Mouse (Mus musculus): ENCODE data around the gene Sh3gl2. TPM values are rescaled to one million over a fixed set of nuclear protein-coding genes. Genes with fewer than 3 reads are reported as not detected.
A peak's percentile ranks its signal among the peaks of the same experiment; 100 is the strongest.

Sh3gl2 gene
- polyA plus RNA-seq, 1 experiment from 2014 or later = 68.1 TPM

DNA sequence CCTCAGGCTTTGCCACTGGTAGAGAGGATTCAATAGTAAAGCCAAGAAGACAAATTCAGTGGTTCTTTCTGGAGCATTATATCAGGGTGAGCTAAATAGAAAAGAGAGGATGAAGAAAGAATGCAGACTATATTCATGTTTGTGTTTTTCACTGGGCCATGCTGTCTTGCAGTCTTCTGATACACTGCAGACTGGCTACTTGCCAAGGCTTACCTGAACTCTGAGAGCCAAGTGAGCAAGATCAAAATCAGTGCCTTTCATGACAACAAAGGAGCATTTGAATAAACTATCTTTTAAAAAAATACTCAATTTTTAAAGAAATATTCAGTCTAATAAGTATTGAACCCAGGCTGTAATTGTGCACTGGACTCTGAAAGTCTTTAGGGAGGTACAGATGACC, 131.4 kb downstream of the Sh3gl2 start:
- ATAC-seq (ENCODE audit: low read depth) = no peak
- Histone ChIP-seq H3K4me3 (no peak overlapping the region), H3K36me3 (no peaks in the 10 kb centered on the region), H3K27ac (replicated peaks) (no peak overlapping the region), H3K27me3 (no peaks in the 10 kb centered on the region), H3K4me1 (replicated peaks) (no peaks in the 10 kb centered on the region), H3K9ac (no peak overlapping the region), H3K4me2 (no peak overlapping the region), H3K9me3 (no peaks in the 10 kb centered on the region)

DNA sequence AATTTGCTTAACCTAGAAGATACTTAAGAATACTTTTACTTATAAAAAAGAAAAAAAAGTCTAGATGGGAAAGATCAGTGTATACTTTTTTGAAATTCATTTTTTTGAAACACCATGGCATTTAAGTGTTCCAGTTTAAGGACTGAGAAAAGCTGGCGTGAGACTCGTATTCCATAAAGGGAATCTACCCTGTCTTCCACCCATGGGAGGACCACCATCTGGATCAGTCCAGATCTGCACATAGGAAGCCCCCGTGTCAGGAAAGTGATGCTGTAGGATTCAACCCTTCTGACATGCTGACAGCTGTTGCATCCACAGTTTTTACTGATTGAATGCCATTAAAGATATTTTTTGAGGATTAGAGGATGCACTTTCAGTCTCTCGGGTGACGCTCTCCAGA, 134.2 kb downstream of the Sh3gl2 start:
- H3K27ac ChIP-seq (replicated peaks) = no peak overlapping the region
- H3K27me3 ChIP-seq = no peaks in the 10 kb centered on the region
- H3K9me3 ChIP-seq = no peaks in the 10 kb centered on the region
- no peak for ATAC-seq (ENCODE audit: low read depth)
- H3K9ac ChIP-seq = no peak overlapping the region
- no peaks in the 10 kb centered on the region for H3K4me1 ChIP-seq (replicated peaks)
- no peaks in the 10 kb centered on the region for H3K36me3 ChIP-seq
- no peak overlapping the region for H3K4me2 ChIP-seq
- no peak overlapping the region for H3K4me3 ChIP-seq
- WGBS = 87% methylated on average over 5 of the region's 5 CpGs

DNA sequence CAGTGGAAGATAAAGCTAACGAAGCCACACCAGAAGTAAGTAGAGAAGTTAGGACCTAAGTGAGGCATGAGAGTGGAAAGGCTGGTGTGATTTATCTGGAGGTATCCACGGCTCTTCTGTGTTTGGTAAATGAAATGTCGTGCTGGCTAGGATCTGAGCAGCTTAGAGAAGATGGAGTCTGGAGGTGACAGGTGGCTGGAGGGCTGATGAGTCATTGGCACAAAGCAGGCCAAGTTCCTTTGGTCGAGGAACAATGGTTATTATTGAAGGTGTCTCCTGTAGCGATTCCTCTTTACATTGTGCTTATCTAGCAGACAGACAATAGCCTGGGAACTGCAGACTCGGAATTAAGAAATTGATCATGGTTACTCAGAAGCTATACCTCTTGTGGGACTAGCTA, 135.8 kb downstream of the Sh3gl2 start:
- no peak overlapping the region for H3K27ac ChIP-seq (replicated peaks)
- H3K4me1 ChIP-seq (replicated peaks) = no peaks in the 10 kb centered on the region
- 83% methylated on average over 6 of the region's 6 CpGs for WGBS
- no peak overlapping the region for H3K4me3 ChIP-seq
- no peaks in the 10 kb centered on the region for H3K36me3 ChIP-seq
- no peaks in the 10 kb centered on the region for H3K9me3 ChIP-seq
- no peak overlapping the region for H3K4me2 ChIP-seq
- no peaks in the 10 kb centered on the region for H3K27me3 ChIP-seq
- no peak for ATAC-seq (ENCODE audit: low read depth)
- H3K9ac ChIP-seq = no peak overlapping the region

DNA sequence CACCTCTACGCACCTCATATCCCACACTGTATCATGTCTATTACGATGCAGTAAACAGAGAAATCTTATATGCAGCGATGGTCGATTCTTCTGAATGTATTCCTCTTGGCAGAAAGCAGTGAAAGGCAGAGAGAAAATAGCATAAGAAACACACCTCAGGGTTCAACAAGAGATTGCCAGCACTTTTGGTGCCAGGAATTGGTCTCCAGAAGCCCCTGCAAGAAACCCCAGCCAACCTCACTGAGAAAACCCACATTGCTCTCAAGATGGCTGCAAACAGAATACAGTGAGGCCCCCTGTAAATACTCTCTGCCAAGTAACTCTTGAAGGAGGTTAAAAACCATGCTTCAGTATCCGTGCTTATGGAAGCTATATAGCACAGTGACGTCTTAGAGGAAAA, 141.0 kb downstream of the Sh3gl2 start:
- no peak overlapping the region for H3K9ac ChIP-seq
- H3K36me3 ChIP-seq = no peaks in the 10 kb centered on the region
- 87% methylated on average over 6 of the region's 6 CpGs for WGBS
- no peaks in the 10 kb centered on the region for H3K27me3 ChIP-seq
- ATAC-seq (ENCODE audit: low read depth) = no peak
- no peaks in the 10 kb centered on the region for H3K9me3 ChIP-seq
- no peak overlapping the region for H3K4me3 ChIP-seq
- no peak overlapping the region for H3K4me2 ChIP-seq
- H3K4me1 ChIP-seq (replicated peaks) = no peaks in the 10 kb centered on the region
- H3K27ac ChIP-seq (replicated peaks) = 0 out of 2 replicates have a peak overlapping the region, but pooled peaks have one; percentile 9

DNA sequence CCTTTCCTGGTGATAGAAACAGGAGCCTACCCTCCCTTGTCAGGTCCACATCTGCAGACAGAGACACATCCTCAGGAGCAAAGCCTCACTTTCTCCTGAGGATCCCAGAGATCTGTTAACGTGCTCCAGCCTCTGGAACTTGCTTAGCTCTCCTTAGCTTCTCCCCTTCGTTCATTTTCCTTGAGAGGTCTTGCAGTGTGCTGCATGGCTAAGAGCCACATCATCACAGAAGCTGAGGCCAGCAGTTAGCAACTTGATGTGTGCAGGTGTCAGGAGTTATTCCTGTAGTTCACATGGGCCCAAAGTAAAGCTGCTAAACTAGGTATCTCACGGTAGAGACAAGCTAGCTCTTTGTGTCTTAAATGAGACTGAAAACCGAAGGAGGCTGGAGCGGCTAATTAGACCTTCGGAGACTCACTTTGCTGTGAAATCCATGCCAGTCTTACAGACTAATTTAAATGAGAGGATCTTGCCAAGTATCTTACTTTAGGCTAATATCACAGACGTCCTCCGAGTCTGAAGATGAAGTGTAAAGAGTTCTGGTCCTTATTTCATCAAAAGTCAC, 143.2 kb downstream of the Sh3gl2 start:
- no peak overlapping the region for H3K9ac ChIP-seq
- no peaks in the 10 kb centered on the region for H3K9me3 ChIP-seq
- H3K27ac ChIP-seq (replicated peaks) = no peak overlapping the region
- no peak for ATAC-seq (ENCODE audit: low read depth)
- H3K36me3 ChIP-seq = no peaks in the 10 kb centered on the region
- WGBS = 84% methylated on average over 8 of the region's 8 CpGs
- no peaks in the 10 kb centered on the region for H3K27me3 ChIP-seq
- H3K4me1 ChIP-seq (replicated peaks) = no peaks in the 10 kb centered on the region
- no peak overlapping the region for H3K4me3 ChIP-seq
- H3K4me2 ChIP-seq = no peak overlapping the region

DNA sequence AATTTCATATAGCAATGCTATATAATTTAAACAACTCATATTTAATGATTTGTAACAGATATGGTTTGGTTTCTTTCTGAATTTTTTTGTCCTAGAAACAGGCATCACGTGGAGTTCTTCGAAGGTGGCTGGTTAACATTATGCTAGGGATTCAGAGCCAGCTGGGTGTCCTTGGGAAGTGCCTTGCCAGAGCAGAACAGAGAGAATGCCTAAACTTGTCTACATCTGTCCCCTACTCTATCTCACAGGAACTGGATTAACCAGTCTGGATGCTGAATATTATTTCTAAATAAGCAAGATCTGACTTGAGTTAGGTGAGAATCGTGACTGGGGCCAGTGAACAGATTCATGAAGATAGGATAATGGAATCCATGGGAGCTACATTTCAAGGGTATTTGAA, 157.7 kb downstream of the Sh3gl2 start:
- Histone ChIP-seq H3K27me3 (no peaks in the 10 kb centered on the region), H3K4me2 (no peak overlapping the region), H3K4me1 (replicated peaks) (no peaks in the 10 kb centered on the region; the same call in 1 of the 2 replicates), H3K27ac (replicated peaks) (no peak overlapping the region), H3K36me3 (no peaks in the 10 kb centered on the region), H3K4me3 (no peak overlapping the region), H3K9me3 (no peaks in the 10 kb centered on the region), H3K9ac (no peak overlapping the region)
- no peak for ATAC-seq (ENCODE audit: low read depth)
- 89% methylated on average over 3 of the region's 3 CpGs for WGBS

DNA sequence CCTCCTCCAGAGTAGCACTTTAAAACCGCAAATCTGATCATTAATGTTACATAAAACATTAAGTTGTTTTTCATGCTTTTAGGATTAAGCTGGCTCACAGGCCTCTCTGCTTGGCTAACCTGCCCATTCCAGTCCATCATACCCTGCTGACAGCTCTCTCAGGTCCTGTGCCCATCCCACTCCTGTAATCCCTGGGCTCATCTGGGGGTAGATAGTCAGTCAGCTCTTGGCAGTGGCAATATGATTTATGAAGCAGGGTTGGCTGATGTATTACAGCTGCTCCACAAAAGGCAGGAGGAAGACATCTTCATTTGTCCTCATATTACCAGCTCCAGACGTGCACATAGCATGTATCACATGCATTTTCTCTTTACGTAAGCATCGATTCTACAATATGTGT, 158.3 kb downstream of the Sh3gl2 start:
- H3K9ac ChIP-seq = no peak overlapping the region
- H3K4me3 ChIP-seq = no peak overlapping the region
- H3K27ac ChIP-seq (replicated peaks) = no peak overlapping the region
- no peaks in the 10 kb centered on the region for H3K9me3 ChIP-seq
- H3K4me1 ChIP-seq (replicated peaks) = no peaks in the 10 kb centered on the region; the same call in 1 of the 2 replicates
- no peaks in the 10 kb centered on the region for H3K36me3 ChIP-seq
- 86% methylated on average over 4 of the region's 4 CpGs for WGBS
- no peaks in the 10 kb centered on the region for H3K27me3 ChIP-seq
- H3K4me2 ChIP-seq = no peak overlapping the region
- ATAC-seq (ENCODE audit: low read depth) = no peak

DNA sequence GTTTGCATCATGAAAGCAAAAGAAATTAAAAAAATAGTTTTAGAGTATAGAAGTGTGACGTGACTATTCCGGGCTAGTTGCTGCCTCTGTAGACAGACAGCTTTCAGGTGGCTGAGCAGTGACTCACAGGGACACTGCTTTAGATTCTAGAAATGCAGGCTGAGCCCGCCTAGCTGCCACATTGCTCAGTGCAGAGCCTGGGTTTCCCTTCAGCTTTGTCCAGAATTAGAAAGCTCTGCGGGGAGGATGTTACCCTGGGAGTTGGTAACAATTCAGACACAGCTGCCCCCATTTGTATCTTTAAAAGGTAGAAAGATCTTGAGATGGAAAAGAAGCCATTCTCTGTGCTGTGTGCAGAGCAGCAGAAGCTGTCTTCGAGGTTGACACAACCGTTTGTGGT, 166.1 kb downstream of the Sh3gl2 start:
- no peak for ATAC-seq (ENCODE audit: low read depth)

DNA sequence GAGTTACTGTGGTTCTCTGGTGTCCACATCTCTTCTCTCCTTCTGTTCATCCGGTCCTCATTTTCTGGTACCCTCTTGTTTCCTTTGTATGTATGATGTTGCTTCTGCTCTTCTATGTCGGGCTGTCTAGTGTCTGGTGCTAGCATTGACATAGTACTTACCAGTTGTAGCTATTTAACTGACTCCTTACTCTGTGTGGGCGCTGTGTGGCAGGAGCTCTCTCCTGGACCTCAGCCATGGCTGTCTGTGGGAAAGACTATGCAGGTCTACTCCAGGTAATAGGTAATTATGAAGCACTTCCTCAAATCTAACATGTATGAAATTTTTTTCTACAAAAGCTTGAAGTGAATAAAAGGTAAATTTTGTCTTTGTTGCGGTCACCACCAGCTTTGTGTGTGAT, 169.9 kb downstream of the Sh3gl2 start:
- no peak overlapping the region for H3K4me3 ChIP-seq
- peaks cover 5% of the 10 kb centered on the region; the same call in 1 of the 2 replicates for H3K36me3 ChIP-seq
- no peak overlapping the region for H3K4me2 ChIP-seq
- no peaks in the 10 kb centered on the region for H3K9me3 ChIP-seq
- WGBS = 86% methylated on average over 4 of the region's 4 CpGs
- no peak overlapping the region for H3K27ac ChIP-seq (replicated peaks)
- no peak for ATAC-seq (ENCODE audit: low read depth)
- no peaks in the 10 kb centered on the region for H3K27me3 ChIP-seq
- H3K9ac ChIP-seq = no peak overlapping the region
- peaks cover 3% of the 10 kb centered on the region; the same call in 1 of the 2 replicates for H3K4me1 ChIP-seq (replicated peaks)

More for the DNA sequence above, 166.1 kb downstream of the Sh3gl2 start:
- H3K36me3 ChIP-seq = no peaks in the 10 kb centered on the region
- H3K4me2 ChIP-seq = no peak overlapping the region
- H3K9ac ChIP-seq = no peak overlapping the region
- H3K9me3 ChIP-seq = no peaks in the 10 kb centered on the region
- H3K27ac ChIP-seq (replicated peaks) = no peak overlapping the region
- no peaks in the 10 kb centered on the region for H3K27me3 ChIP-seq
- peaks cover 3% of the 10 kb centered on the region; the same call in 1 of the 2 replicates for H3K4me1 ChIP-seq (replicated peaks)
- H3K4me3 ChIP-seq = no peak overlapping the region
- WGBS = 67% methylated on average over 6 of the region's 6 CpGs

DNA sequence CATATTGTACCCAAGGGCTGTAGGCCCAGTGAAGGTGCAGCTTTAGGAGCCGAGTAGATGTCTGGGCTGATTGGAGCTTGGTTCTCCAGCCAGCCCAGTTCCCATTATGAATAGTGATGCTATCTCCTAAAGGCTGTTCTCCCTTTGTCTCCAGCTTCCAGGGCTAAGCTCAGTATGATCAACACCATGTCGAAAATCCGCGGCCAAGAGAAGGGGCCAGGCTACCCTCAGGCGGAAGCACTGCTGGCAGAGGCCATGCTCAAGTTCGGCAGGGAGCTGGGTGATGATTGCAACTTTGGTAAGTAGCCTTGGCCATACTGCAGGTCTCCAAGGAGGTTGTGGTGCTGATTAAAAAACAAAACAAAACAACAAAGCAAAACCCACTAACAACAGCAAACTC, 171.3 kb downstream of the Sh3gl2 start:
- H3K4me1 ChIP-seq (replicated peaks) = peaks cover under 1% of the 10 kb centered on the region; the same call in 1 of the 2 replicates
- peaks cover 5% of the 10 kb centered on the region; the same call in 1 of the 2 replicates for H3K36me3 ChIP-seq
- H3K4me3 ChIP-seq = no peak overlapping the region
- no peaks in the 10 kb centered on the region for H3K9me3 ChIP-seq
- ATAC-seq (ENCODE audit: low read depth) = no peak
- H3K4me2 ChIP-seq = no peak overlapping the region
- no peak overlapping the region for H3K9ac ChIP-seq
- no peak overlapping the region for H3K27ac ChIP-seq (replicated peaks)
- WGBS = 90% methylated on average over 6 of the region's 6 CpGs
- H3K27me3 ChIP-seq = no peaks in the 10 kb centered on the region

DNA sequence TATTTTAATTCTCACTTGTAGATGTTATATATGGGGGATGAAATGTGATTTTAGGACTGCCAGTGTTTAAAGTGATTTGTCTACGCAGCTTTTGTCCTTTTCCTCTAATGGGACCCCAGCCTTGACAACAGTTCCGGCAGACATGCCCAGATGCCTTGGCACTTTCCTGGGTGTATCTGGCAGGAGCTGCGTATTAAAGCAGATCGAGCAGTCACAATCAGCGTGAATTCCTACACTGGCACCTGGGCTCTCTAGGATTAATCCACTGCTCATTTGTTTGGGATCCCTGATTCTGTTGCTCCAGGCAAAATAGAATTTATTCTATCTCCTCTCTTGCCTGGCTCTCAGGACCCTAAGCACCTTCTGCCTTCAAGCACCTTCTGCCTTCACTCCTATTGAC, 171.7 kb downstream of the Sh3gl2 start:
- 81% methylated on average over 5 of the region's 5 CpGs for WGBS
- H3K27ac ChIP-seq (replicated peaks) = no peak overlapping the region
- H3K9me3 ChIP-seq = no peaks in the 10 kb centered on the region
- no peaks in the 10 kb centered on the region for H3K4me1 ChIP-seq (replicated peaks)
- no peak overlapping the region for H3K9ac ChIP-seq
- peaks cover 5% of the 10 kb centered on the region; the same call in 1 of the 2 replicates for H3K36me3 ChIP-seq
- H3K4me3 ChIP-seq = no peak overlapping the region
- no peaks in the 10 kb centered on the region for H3K27me3 ChIP-seq
- no peak for ATAC-seq (ENCODE audit: low read depth)
- H3K4me2 ChIP-seq = no peak overlapping the region

DNA sequence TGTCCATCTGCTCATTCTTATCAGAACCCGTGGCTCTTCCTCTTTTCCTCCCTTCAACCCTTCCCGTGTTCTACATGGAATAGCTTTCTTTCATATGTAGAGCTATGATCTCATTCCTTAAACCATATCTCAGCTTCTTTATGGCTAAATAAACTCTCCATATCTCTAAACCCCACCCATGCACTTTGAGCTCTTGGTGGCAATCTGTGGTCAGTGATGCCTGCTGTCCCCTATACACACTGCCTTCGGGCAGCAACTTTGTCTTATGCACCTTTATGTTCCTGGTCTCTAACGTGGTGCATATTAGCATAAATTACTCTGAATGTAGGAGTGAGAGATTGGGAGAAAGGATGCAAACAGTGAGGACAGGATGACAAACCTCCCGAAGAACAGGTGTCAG, 180.3 kb downstream of the Sh3gl2 start:
- 81% methylated on average over 5 of the region's 5 CpGs for WGBS
- H3K4me2 ChIP-seq = no peak overlapping the region
- H3K36me3 ChIP-seq = 0 out of 2 replicates have a peak, but pooled peaks cover 9% of the 10 kb centered on the region
- no peak overlapping the region for H3K9ac ChIP-seq
- no peaks in the 10 kb centered on the region for H3K27me3 ChIP-seq
- H3K4me1 ChIP-seq (replicated peaks) = no peaks in the 10 kb centered on the region
- no peak overlapping the region for H3K27ac ChIP-seq (replicated peaks)
- no peaks in the 10 kb centered on the region for H3K9me3 ChIP-seq
- ATAC-seq (ENCODE audit: low read depth) = no peak
- no peak overlapping the region for H3K4me3 ChIP-seq

DNA sequence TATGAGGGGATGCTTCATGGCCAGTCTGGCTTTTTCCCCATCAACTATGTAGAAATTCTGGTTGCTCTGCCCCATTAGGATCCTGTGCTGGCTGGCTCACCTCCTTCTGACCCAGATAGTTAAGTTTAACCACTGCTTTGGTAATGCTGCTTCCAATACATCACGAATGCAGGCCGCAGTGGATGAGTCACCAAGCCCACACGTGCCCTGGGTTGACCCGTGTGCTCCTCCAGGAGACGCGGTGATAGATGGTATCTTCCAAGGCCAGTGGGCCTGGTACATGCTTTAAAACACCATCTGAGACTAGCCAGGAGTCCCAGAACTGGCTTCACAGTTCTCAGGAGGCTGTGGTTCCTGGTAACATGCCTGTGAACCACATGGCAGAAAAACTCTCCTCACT, 182.8 kb downstream of the Sh3gl2 start:
- no peak overlapping the region for H3K9ac ChIP-seq
- WGBS = 95% methylated on average over 6 of the region's 6 CpGs
- no peak overlapping the region for H3K4me2 ChIP-seq
- H3K27ac ChIP-seq (replicated peaks) = no peak overlapping the region
- H3K27me3 ChIP-seq = no peaks in the 10 kb centered on the region
- no peak for ATAC-seq (ENCODE audit: low read depth)
- H3K4me1 ChIP-seq (replicated peaks) = no peaks in the 10 kb centered on the region
- no peak overlapping the region for H3K4me3 ChIP-seq
- H3K9me3 ChIP-seq = no peaks in the 10 kb centered on the region
- H3K36me3 ChIP-seq = 0 out of 2 replicates have a peak, but pooled peaks cover 9% of the 10 kb centered on the region
